Mouse (Mus musculus) CH12.LX (cell line): ENCODE data around the gene Adad2. TPM values are rescaled to one million over a fixed set of nuclear protein-coding genes. Genes with fewer than 3 reads are reported as not detected.

Source experiments
- DNase-seq: peaks from one replicate; pipeline ENCODE4 v3.0.0-alpha.2; 2013; ENCODE audit errors: extremely low read depth
- H3K27ac ChIP-seq: 2 replicates; pipeline ENCODE4 v1.5.1; 2012; ENCODE audit warnings: low read depth, mild to moderate bottlenecking, control low read depth, moderate library complexity; ENCODE audit not compliant: insufficient read depth
- H3K27me3 ChIP-seq: replicated peaks from 2 replicates; pipeline ENCODE3; 2012; ENCODE audit warnings: inconsistent platforms
- H3K36me3 ChIP-seq, 2 experiments: replicated peaks in 1 of 2; 2 replicates each; pipeline versions ENCODE3 to v1.6.1; 2012; ENCODE audit warnings: inconsistent platforms in 1 of 2, low read length in 1 of 2, mild to moderate bottlenecking in 1 of 2, mixed read lengths in 1 of 2, moderate library complexity in 1 of 2; ENCODE audit not compliant: control insufficient read depth in 1 of 2, insufficient read depth in 1 of 2
- H3K4me1 ChIP-seq, 2 experiments: 2 replicates each; pipeline ENCODE4 v1.6.1; 2012; ENCODE audit warnings: inconsistent platforms in 1 of 2, moderate library complexity in 1 of 2; ENCODE audit not compliant: insufficient read depth in 2 of 2, control insufficient read depth in 1 of 2
- H3K4me2 ChIP-seq: 2 replicates; pipeline ENCODE4 v1.6.1; 2012; ENCODE audit warnings: low read depth, mild to moderate bottlenecking, control low read depth; ENCODE audit not compliant: poor library complexity, insufficient read depth, severe bottlenecking
- H3K4me3 ChIP-seq, 3 experiments: fragments of 150-350 bp in 1 of 3; sonication (generic) in 1 of 3; replicated peaks in 1 of 3; 2 replicates each; pipeline versions ENCODE3 to v1.5.1; 2011 to 2012; ENCODE audit warnings: low read depth in 2 of 3, low read length in 2 of 3, mild to moderate bottlenecking in 2 of 3, moderate library complexity in 2 of 3, control low read depth in 1 of 3, improper control_type of control experiment in 1 of 3, inconsistent platforms in 1 of 3, mixed read lengths in 1 of 3; ENCODE audit not compliant: poor library complexity in 1 of 3
- H3K79me2 ChIP-seq: replicated peaks from 2 replicates; pipeline ENCODE4 v1.6.1; 2012; ENCODE audit warnings: mild to moderate bottlenecking, moderate library complexity; ENCODE audit not compliant: control insufficient read depth, poor library complexity, insufficient read depth, severe bottlenecking; ENCODE audit errors: extremely low read depth
- H3K9ac ChIP-seq: 2 replicates; pipeline ENCODE4 v1.6.1; 2012; ENCODE audit warnings: low read depth, mild to moderate bottlenecking, control low read depth, moderate library complexity; ENCODE audit not compliant: insufficient read depth
- H3K9me3 ChIP-seq: replicated peaks from 2 replicates; pipeline ENCODE3; 2012; ENCODE audit warnings: low read length, inconsistent platforms, mixed read lengths
- CHD1 ChIP-seq: IDR thresholded peaks from 2 replicates; pipeline ENCODE4 v1.6.1; 2012; ENCODE audit warnings: low read depth, low read length, improper control_type of control experiment, inconsistent platforms
- CTCF ChIP-seq, 2 experiments: IDR thresholded peaks in 1 of 2; conservative IDR thresholded peaks in 1 of 2; 2 replicates each; pipeline ENCODE4 v1.5.1; 2011 to 2012; ENCODE audit warnings: low read depth in 2 of 2, low read length in 2 of 2, improper control_type of control experiment in 1 of 2, inconsistent platforms in 1 of 2, mild to moderate bottlenecking in 1 of 2, moderate library complexity in 1 of 2
- GABPA ChIP-seq: IDR thresholded peaks from 2 replicates; pipeline ENCODE4 v1.6.1; 2012; ENCODE audit warnings: low read depth, low read length, improper control_type of control experiment, inconsistent platforms; ENCODE audit not compliant: insufficient replicate concordance
- JUN ChIP-seq: IDR thresholded peaks from 2 replicates; pipeline ENCODE4 v1.6.1; 2011; ENCODE audit warnings: low read depth, mild to moderate bottlenecking, low read length, improper control_type of control experiment, moderate library complexity; ENCODE audit not compliant: insufficient read depth
- JUND ChIP-seq: conservative IDR thresholded peaks from 2 replicates; pipeline ENCODE4 v1.6.1; 2011; ENCODE audit warnings: low read depth, low read length, improper control_type of control experiment
- MEF2A ChIP-seq: IDR thresholded peaks from 2 replicates; pipeline ENCODE4 v1.6.1; 2014; ENCODE audit warnings: low read depth, mild to moderate bottlenecking, inconsistent platforms, low read length, improper control_type of control experiment, borderline replicate concordance
- MXI1 ChIP-seq: IDR thresholded peaks from 2 replicates; pipeline ENCODE4 v1.6.1; 2011; ENCODE audit warnings: mild to moderate bottlenecking, low read depth, low read length, improper control_type of control experiment
- MYC ChIP-seq: IDR thresholded peaks from 2 replicates; pipeline ENCODE4 v1.6.1; 2011; ENCODE audit warnings: low read depth, mild to moderate bottlenecking, improper control_type of control experiment, low read length
- NELFE ChIP-seq: IDR thresholded peaks from 2 replicates; pipeline ENCODE4 v1.6.1; 2011; ENCODE audit warnings: low read depth, low read length, improper control_type of control experiment
- PAX5 ChIP-seq: IDR thresholded peaks from 2 replicates; pipeline ENCODE4 v1.6.1; 2012; ENCODE audit warnings: low read length, inconsistent platforms, mixed read lengths
- POLR2A ChIP-seq: IDR thresholded peaks from 2 replicates; pipeline ENCODE4 v1.6.1; 2011; ENCODE audit warnings: low read depth, mild to moderate bottlenecking, improper control_type of control experiment, low read length
- POLR2AphosphoS2 ChIP-seq: IDR thresholded peaks from 2 replicates; pipeline ENCODE4 v1.6.1; 2011; ENCODE audit warnings: low read depth, low read length, improper control_type of control experiment
- ZC3H11A ChIP-seq: IDR thresholded peaks from 2 replicates; pipeline ENCODE4 v1.6.1; 2012; ENCODE audit warnings: low read depth, mild to moderate bottlenecking, inconsistent platforms, low read length, improper control_type of control experiment
- ZKSCAN1 ChIP-seq: IDR thresholded peaks from 2 replicates; pipeline ENCODE4 v1.6.1; 2012; ENCODE audit warnings: low read depth, inconsistent platforms, low read length, improper control_type of control experiment, borderline replicate concordance
- ZNF384 ChIP-seq: IDR thresholded peaks from 2 replicates; pipeline ENCODE4 v1.6.1; 2012; ENCODE audit warnings: low read depth, low read length, improper control_type of control experiment, inconsistent platforms
- dilution Hi-C: fragments of 300-500 bp; cut with MboI; formaldehyde crosslinking; loops from 2 replicates; pipeline ENCODE4 v1.14.3; 2020; ENCODE audit warnings: low sequenced_read_pairs; ENCODE audit not compliant: extremely low pct_unique_long_range_greater_than_20kb, extremely low pct_ligation_motif_present
- in situ Hi-C: fragments of 300-500 bp; cut with MboI; formaldehyde crosslinking; loops from 3 replicates; pipeline ENCODE4 v1.14.3; 2019; ENCODE audit warnings: low sequenced_read_pairs, low pct_ligation_motif_present, low pct_unique_long_range_greater_than_20kb, mixed read lengths
- polyA plus RNA-seq: library from polyadenylated mRNA; unstranded; fragments of >175 nt; gene quantifications from 2 replicates; pipeline ENCODE4 v1.2.1, GENCODE M21; 2012; ENCODE audit warnings: low read depth; ENCODE audit not compliant: insufficient read length
- total RNA-seq, 2 experiments: library from RNA; depleted of rRNA; stranded (reverse); fragments of 300-350 nt in 1 of 2; fragments of >200 nt in 1 of 2; gene quantifications; 2 replicates each; pipeline ENCODE4 v1.2.3; 2012 to 2014

The Adad2 gene
- total and polyA plus RNA-seq, 3 experiments: not detected

GRCm38 (mm10) chr8:119620848-119621465 is 8.4 kb downstream of the Adad2 start:
- Histone ChIP-seq H3K9me3 (no peaks in the 10 kb centered on the region), H3K4me3 (no peak overlapping the region), H3K4me1 (peaks cover 8 to 10% of the 10 kb centered on the region in 2 experiments), H3K4me2 (no peak overlapping the region), H3K9ac (no peak overlapping the region), H3K79me2 (no peaks in the 10 kb centered on the region), H3K27ac (no peak overlapping the region), H3K36me3 (no peaks in the 10 kb centered on the region), H3K27me3 (peaks cover 90% of the 10 kb centered on the region)
- in situ Hi-C loops (no loop called here), dilution Hi-C loops (no loop called here)
- TF ChIP-seq MEF2A (no peak), MYC (no peak)
- DNase-seq: no peak

DNA sequence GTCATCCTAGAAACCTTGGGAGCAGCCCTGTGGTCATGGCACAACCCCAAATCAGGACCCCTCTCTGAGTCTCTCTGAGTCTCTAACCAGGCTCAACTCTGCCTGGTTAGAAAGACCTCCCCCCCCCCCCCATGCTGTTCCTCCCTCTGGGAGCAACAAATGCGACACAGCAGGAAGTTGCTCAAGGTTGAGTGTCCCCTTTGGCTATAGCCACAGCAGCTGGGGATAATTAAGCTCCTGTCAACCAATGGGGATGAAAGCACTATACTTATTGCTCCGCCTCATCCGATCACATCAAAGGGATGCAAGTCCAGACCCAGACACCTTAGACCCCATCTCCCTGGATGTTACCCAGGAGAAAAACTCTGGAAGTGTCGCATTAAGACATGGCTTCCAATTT is 10.0 kb downstream of the Adad2 start:
- Histone ChIP-seq H3K9ac (no peak overlapping the region), H3K4me3 (no peak overlapping the region), H3K4me1 (peaks cover 2 to 9% of the 10 kb centered on the region in 2 experiments; a peak in 3 of 4 replicates), H3K9me3 (no peaks in the 10 kb centered on the region), H3K27ac (no peak overlapping the region), H3K79me2 (no peaks in the 10 kb centered on the region), H3K27me3 (peaks cover 79% of the 10 kb centered on the region), H3K36me3 (no peaks in the 10 kb centered on the region), H3K4me2 (no peak overlapping the region)
- no peak for DNase-seq
- in situ Hi-C loops: no loop called here
- dilution Hi-C loops: no loop called here
- TF ChIP-seq ZNF384: no peak
- no peak for TF ChIP-seq CHD1
- TF ChIP-seq MXI1: no peak
- no peak for TF ChIP-seq POLR2A
- no peak for TF ChIP-seq ZC3H11A
- TF ChIP-seq NELFE: no peak
- TF ChIP-seq JUN: no peak
- TF ChIP-seq GABPA: no peak

- Histone ChIP-seq H3K4me3 (no peak overlapping the region), H3K9ac (no peak overlapping the region), H3K4me2 (no peak overlapping the region), H3K79me2 (no peaks in the 10 kb centered on the region), H3K36me3 (no peaks in the 10 kb centered on the region), H3K9me3 (no peaks in the 10 kb centered on the region), H3K27me3 (peaks cover 78% of the 10 kb centered on the region), H3K27ac (no peak overlapping the region), H3K4me1 (peaks cover 2 to 9% of the 10 kb centered on the region in 2 experiments; a peak in 3 of 4 replicates)
- TF ChIP-seq ZKSCAN1 (no peak), MYC (no peak), POLR2AphosphoS2 (no peak), CTCF (conservative IDR thresholded peaks at IDR 0.05 in 1 of 2, IDR thresholded peaks at IDR 0.05 in 1 of 2; ENCODE audit: low read depth in 2 of 2, low read length in 2 of 2) (no peak), JUND (no peak), PAX5 (no peak)
- in situ Hi-C loops: no loop called here
- dilution Hi-C loops: no loop called here
- no peak for DNase-seq
Measured at GRCm38 (mm10) chr8:119623061-119623460, 10.5 kb downstream of the Adad2 start.
